Mouse (Mus musculus) olfactory bulb, adult 2 months (tissue): ENCODE measurements around the gene Grid2. TPM values are rescaled to one million over a fixed set of nuclear protein-coding genes. Genes with fewer than 3 reads are reported as not detected.

ENCODE experiments used
- H3K27ac ChIP-seq: fragments of 200-500 bp; 2 replicates; pipeline ENCODE4 v1.5.1; 2012; ENCODE audit warnings: low read depth, low read length; ENCODE audit not compliant: insufficient read depth
- H3K4me1 ChIP-seq: fragments of 200-500 bp; 2 replicates; pipeline ENCODE4 v1.6.1; 2012; ENCODE audit warnings: low read length; ENCODE audit not compliant: control insufficient read depth, insufficient read depth
- H3K4me3 ChIP-seq: fragments of 200-500 bp; 2 replicates; pipeline ENCODE4 v1.5.1; 2012; ENCODE audit warnings: mild to moderate bottlenecking, low read depth, low read length, moderate library complexity; ENCODE audit not compliant: insufficient read depth
- CTCF ChIP-seq: fragments of 200-500 bp; IDR thresholded peaks from 2 replicates; pipeline ENCODE4 v1.5.1; 2012; ENCODE audit warnings: low read depth, mild to moderate bottlenecking, low read length, moderate library complexity; ENCODE audit not compliant: insufficient read depth
- POLR2A ChIP-seq: fragments of 200-500 bp; IDR thresholded peaks from 2 replicates; pipeline ENCODE4 v1.6.1; 2012; ENCODE audit warnings: mild to moderate bottlenecking, low read depth, low read length, moderate library complexity; ENCODE audit not compliant: insufficient read depth
- WGBS: fragments of 180-500 bp; shearing (Covaris S2); methylation state at CpG from one replicate; pipeline ENCODE4 v1.1.7; 2018; 5-methylcytosine and 5-hydroxymethylcytosine counted together
- polyA plus RNA-seq: library from polyadenylated mRNA; stranded (reverse); fragments of >200 nt; gene quantifications from 2 replicates; pipeline ENCODE4 v1.2.4, GENCODE M21; 2012; ENCODE audit warnings: low replicate concordance; ENCODE audit not compliant: missing spikeins, insufficient read depth, insufficient read length

Gene Grid2
- polyA plus RNA-seq, 1 experiment: not detected

DNA sequence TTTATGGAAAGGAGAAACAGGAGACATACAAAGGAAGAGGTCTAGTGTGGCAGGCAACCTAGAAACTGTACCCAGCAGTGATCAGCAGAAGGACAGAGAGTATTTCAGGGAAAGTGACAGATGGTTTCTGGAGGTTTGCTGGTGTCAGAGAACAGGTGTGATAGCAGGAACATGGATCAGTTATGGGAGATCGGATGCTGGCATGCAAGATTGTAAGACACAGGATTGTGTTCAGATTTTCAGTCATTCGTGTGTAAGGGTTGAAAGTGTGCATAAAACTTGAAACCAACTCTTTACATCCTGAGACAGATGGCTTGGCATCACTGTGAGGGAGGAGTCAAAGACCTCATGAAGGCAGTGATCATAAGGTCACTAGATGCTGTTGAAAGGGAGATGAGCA lies 817.7 kb downstream of the Grid2 start:
- whole genome bisulfite sequencing: 80% methylated on average over 2 of the region's 2 CpGs
- no peak overlapping the region for H3K27ac ChIP-seq
- no peaks in the 10 kb centered on the region for H3K4me1 ChIP-seq
- TF ChIP-seq CTCF: no peak
- TF ChIP-seq POLR2A: no peak
- H3K4me3 ChIP-seq: no peak overlapping the region

DNA sequence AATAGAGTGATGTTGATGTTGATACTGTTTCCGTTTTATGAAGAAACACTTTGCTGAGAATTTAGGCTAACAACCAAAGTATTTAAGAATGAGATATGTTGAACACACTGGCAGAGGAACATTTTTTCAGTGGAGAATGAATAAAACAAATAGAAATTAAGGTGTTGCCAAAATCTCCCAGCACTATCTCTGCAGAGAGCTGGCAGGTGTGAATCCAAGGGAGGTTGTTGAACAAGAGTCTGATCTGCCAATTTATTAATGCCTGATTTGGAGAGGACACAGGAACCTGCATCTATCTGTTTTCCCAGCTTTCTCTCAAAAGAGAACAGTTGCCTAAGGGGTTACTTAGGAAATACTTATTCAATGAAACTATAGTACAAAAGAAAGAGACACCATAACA lies 822.2 kb downstream of the Grid2 start:
- H3K4me3 ChIP-seq: no peak overlapping the region
- H3K4me1 ChIP-seq: no peaks in the 10 kb centered on the region
- no peak for TF ChIP-seq POLR2A
- no peak for TF ChIP-seq CTCF
- WGBS: 84% methylated on average over 1 of the region's 1 CpGs
- no peak overlapping the region for H3K27ac ChIP-seq

DNA sequence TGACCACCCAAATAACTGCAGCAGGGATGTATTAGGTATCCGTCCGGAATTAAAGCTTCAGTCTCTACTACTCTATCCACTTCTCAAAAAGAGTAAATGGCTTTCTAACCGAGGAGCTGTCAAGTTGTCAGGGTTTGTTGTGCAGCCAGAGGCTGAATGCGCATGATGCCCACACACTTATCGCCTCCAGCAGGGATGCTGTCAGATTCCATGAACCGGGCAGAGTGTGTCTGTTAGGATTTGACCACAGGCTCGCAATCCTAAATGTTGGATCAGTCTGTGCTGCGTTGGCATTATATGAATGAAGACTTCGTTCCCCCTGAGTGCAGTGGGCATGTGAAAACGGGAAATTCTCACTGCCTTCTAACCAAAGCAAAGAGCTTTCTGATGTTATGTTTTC lies 843.0 kb downstream of the Grid2 start:
- 49% methylated on average over 10 of the region's 10 CpGs for whole genome bisulfite sequencing
- H3K4me3 ChIP-seq: no peak overlapping the region

DNA sequence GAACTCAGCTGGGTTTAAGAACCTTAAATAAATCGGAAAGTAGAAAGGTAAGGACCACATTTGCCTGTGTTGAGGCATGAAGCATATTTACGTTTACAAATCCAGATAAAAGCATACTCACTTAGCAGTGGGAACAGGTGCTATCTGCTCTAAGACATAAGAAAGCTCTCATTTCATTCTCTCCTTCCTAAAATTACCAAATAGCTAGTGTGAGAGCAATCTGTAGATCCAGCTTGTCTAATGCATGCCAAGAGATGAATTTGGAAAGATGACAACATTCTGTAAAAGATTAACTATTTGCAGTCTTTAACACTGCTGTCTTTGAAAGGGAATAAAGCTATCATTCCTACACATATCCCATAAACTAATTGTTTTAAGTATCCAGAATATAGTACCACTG lies 858.9 kb downstream of the Grid2 start:
- 87% methylated on average over 2 of the region's 2 CpGs for WGBS
- Histone ChIP-seq H3K27ac (no peak overlapping the region), H3K4me3 (no peak overlapping the region), H3K4me1 (no peaks in the 10 kb centered on the region)
- TF ChIP-seq CTCF: no peak
- no peak for TF ChIP-seq POLR2A

More for the DNA sequence above, 843.0 kb downstream of the Grid2 start:
- H3K4me1 ChIP-seq: no peaks in the 10 kb centered on the region
- no peak overlapping the region for H3K27ac ChIP-seq
- TF ChIP-seq CTCF: no peak
- TF ChIP-seq POLR2A: no peak

DNA sequence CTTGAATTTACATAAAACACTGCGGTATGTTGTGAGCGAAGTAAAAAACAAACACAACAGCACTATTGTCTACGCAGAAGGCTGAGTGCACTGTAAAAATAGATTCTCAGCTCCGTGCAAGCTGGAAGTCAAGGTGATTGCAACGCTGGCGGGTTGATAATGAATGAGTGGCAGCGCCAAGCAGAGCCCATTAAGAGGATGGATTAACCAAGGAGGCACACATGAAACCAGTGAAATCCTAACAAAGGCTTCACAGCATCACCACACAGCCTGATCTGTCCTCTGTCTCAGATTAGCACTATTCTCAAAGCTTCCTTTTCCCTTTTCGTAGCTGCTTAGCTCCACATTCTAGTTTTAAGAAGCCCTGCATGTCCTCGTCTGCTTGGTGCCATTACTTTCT lies 880.6 kb downstream of the Grid2 start:
- WGBS: 56% methylated on average over 9 of the region's 9 CpGs
- H3K27ac ChIP-seq: no peak overlapping the region
- no peaks in the 10 kb centered on the region for H3K4me1 ChIP-seq
- no peak overlapping the region for H3K4me3 ChIP-seq
- TF ChIP-seq CTCF: no peak
- no peak for TF ChIP-seq POLR2A

DNA sequence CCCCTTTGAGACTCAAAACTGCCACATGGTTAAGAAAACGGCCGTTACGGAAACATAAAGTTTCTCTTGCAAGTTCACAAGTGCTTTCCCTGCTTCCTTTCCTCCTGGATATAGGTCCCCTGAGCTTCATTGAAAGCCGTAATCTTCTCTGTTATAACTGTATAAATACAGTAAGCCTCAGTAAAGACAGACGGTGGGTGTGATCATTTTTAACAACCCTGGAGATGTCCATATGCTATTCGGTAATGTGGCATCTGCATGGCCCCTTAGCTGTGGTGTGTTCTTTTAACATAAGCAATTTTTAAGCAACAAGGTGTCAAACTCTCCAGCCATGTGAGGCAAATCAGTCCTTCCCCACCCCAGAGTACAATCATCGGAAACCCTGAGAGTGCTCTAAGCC lies 892.9 kb downstream of the Grid2 start:
- 90% methylated on average over 7 of the region's 7 CpGs for WGBS
- no peak for TF ChIP-seq CTCF
- TF ChIP-seq POLR2A: no peak
- no peaks in the 10 kb centered on the region for H3K4me1 ChIP-seq
- no peak overlapping the region for H3K4me3 ChIP-seq
- H3K27ac ChIP-seq: no peak overlapping the region

DNA sequence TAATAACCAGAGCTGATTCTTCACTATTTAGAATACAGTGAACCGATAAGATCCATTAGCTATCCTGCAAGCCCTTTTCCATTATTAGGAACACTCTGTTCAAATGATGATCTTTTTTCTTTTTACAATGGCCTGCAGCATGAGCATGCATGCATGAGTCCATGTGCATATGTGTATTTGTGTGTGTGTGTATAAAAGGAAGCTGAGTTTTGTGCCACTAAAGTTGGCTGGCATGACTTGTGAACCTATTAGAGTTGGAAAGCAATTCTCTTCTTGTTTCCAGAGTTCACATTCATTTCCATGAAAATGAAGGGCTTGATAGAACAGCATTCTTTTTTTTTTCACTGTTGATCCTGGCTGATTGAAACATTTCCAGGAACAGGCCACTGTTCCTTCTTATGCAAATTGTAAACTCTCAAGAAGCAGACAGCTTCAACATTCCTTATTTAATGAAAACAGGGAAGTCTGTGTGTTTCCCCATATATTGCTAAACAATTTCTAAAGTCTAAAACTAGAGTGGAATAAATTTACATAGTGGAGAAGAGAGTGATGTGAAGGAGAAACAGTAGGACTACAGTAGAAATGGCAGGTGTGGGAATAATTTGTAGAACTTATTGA lies 919.4 kb downstream of the Grid2 start:
- Histone ChIP-seq H3K4me1 (no peaks in the 10 kb centered on the region), H3K4me3 (no peak overlapping the region), H3K27ac (no peak overlapping the region)
- no peak for TF ChIP-seq CTCF
- TF ChIP-seq POLR2A: no peak
- 38% methylated on average over 1 of the region's 1 CpGs for WGBS

DNA sequence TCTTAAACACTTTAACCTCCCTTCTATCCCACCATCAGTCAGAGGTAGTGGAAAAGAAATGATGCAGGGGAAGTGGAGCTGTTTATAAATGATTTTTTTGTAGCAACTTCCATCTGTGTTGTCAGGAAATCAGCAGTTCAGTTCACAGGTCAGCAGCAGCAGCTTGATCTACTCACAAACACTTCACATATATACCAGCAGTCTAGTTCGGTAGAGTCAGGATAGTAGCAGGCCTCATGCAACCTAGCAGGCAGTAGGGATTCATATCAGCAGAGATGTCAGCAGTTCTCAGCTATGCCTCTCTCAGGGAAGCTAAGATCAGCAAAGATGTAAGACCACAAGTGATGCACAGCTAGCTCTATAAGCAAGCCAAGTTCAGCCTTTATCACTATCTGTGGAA lies 938.0 kb downstream of the Grid2 start:
- TF ChIP-seq POLR2A (no peak), CTCF (no peak)
- no peaks in the 10 kb centered on the region for H3K4me1 ChIP-seq
- 93% methylated on average over 1 of the region's 1 CpGs for WGBS
- H3K27ac ChIP-seq: no peak overlapping the region
- H3K4me3 ChIP-seq: no peak overlapping the region

DNA sequence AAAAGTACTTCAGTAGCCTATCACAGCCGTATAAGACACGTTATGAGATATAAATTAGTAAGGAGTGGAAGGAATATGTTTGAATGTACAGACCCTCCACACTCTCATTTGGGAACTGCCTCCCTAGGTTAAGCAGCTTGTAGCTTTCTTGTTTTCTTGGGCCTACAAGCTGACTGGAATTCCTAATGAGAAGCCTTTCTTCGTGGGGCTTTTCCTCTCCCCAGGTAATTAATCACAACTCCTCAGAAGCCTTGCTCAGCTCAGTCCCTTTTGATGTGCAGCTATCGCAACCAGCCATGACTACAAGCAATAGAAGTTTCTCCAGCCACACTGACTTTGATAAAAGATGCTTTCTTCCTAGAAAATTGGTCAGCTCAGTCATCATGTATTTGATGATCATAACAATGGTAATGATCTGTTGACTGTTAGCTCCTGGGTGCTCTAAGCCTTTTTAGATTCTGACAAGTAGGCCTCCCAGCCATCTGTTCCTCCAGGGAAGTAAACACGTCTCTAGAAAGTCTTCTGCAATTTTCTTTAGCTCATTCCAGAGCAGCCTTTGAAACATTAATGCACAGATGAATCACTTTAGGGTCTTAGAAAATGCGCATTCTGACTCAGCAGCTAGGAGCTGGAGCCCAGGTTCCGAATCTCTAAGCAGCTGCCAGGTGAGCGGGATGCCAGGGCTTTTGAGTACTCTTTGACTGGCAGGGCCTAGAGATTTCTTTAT lies 946.9 kb downstream of the Grid2 start:
- TF ChIP-seq POLR2A (no peak), CTCF (no peak)
- Histone ChIP-seq H3K4me3 (no peak overlapping the region), H3K27ac (no peak overlapping the region), H3K4me1 (no peaks in the 10 kb centered on the region)
- 57% methylated on average over 8 of the region's 8 CpGs for WGBS
